Mouse (Mus musculus) MEL-GATA-1-ER (cell line): ENCODE results near the gene Cdca7l.
"Not testable (repeated sequence)": the region's sequence is repeated elsewhere in the genome, so short reads cannot be mapped to it uniquely, and the experiment has no call there.

Experiments
- DNase-seq: peaks from one replicate; pipeline ENCODE4 v3.0.0-alpha.2; 2012; ENCODE audit warnings: low read depth; ENCODE audit errors: extremely low read depth

Cdca7l gene

DNA sequence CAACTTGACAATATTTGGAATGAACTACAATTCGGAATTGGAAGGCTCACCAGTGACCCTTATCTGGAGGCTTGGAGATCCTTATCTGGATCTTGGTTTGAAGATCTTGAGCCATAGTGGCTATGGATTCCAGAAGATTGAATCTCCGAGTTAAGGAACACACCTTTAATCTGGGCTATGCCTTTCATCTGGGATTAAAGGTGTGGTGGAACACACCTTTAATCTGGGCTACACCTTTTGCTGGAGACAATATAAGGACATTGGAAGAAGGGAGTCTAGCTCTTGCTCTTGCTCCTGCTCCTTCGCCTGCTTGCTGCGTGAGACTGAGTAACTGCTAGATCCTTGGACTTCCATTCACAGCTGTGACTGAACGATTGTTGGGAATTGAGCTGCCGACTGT lies at the start of gene Cdca7l:
Gene Cdca7l, plus strand, starts transcription at position 301 of the 400 bp plus-strand sequence.
- DNase-seq = not testable (repeated sequence)

DNA sequence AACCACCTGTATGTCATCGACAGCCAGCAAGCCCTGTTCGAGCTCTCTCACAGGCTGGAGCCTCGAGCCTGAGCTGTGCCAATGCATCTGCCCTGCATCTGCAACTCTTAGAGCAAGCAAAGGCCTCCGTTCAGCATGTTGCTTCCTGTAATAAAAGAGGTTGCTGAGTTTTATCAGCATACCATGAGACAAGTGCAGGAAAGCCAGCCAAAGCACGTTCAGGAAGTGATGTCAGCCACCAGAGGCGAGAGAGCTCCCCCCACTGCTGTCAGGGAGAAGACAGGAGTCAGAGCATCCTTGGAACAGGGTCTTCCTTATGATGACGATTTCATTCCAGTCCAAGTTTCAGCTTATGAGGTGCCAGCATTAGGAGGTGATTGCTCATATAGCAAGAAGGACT lies 48.1 kb upstream of the Cdca7l start:
- DNase-seq = no peak

DNA sequence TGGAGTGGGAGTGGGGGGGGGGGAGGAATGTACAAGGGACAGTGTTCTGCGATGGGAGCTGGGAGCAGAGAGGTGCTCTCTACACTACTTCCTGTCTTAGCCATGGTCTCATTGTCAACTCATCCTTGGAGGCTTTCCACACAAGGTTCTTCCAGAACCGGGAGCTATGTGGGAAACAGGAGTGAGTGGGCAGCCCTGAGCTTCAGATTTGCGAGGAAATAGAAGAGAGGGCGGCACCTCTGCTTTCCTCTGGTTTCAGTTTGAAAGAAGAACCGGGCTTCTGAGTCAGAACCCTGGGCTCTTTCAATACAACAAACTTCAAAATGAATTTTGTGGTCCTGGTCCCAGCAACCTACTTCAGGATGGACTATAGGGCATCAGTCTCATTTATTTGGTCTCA lies 43.7 kb upstream of the Cdca7l start:
- no peak for DNase-seq

DNA sequence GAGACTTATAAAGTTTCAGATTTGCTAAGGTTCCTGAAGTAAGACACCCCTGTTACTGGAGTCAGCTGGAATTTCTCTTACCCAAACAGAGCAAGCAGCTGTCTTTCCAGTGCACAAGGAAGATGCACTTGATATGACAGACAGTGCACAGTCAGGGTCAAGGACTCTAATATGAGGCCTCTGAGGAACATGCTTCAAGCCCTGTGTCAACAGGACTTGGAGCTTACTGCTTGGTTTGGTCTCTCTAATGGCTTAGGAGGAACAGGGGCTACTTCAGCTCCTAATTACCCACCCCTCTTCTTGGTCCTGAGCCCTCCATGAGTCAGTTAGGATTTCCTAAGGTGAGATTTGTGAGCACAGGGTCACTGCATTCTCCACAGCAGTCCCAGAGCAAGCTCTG lies 43.2 kb upstream of the Cdca7l start:
- DNase-seq = no peak

DNA sequence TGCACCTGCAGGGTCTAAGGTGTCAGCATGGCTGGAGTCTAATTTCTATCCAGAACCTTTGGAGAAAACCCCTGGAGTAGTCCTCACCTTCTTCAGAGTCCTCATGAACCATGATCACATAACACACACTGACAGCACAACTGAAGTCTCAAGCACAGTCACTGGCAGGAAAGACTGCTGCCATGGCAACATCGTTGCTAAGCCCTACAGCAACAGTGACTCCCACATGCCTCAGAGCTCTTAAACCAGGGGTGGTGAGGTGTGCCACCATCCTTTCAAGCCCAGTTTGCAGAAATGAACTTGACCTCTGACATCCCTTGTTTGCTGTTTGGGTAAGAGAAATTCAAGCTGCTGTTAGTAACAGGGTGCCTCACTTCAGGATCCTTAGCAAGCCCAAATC lies 42.4 kb upstream of the Cdca7l start:
- no peak for DNase-seq

DNA sequence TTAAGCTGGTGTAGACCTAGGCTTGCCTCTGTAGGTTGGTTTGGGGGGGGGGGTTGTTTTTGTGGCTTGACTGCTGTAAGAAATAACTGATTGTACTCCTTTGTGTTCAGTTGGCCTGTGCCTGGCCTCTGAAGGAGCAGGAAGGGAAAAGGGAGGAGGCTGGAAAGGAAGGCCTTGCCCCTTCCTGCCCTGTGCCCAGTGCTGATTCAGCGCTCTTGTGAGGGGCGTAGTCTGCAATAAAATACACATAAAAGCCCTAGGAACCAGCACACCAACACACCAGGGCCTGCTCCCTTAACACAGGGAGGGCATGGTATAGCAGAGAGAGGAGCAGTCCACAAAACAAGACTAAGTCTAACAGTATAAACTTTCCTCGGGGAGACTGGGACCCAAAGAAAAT lies 40.8 kb upstream of the Cdca7l start:
- no peak for DNase-seq

DNA sequence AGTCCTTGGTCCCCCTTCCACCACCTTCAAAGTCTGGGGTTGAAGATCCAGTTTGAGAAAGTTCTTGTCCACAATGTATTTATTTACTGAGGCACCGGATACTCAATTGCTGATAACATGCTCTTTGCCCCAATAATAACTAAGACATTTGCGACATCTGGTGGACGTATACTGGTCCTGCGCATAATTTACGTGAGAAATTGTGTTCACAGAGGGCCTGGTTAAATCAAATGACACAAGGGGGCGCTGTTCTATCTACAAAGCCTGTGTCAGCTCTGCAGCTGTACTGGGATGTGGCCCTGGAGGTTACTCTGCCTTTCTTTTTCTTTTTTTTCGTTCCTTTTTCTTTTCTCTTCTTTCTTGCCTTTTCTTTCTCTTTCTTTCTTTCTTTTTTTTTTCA lies 39.2 kb upstream of the Cdca7l start:
- DNase-seq = peak; percentile 46

DNA sequence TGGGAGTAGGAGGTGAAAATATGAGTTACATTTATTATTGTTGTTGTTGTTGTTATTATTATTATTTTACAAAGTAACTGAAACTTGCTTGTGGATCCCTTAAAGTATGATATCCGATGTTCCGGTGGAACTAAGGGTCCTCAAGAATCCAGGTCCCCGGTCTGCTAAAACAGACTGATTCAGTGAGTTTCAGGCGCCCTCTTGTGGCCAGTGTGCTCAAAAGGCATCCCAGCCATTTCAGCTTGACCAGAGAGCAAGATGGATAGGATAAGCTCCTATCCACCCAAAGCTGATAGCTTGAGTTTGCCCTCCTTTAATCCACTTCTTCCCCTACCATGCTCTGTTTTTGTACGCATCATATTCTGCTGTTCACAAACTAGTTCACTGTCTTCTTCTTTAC lies 35.0 kb upstream of the Cdca7l start:
- peak; percentile 15 for DNase-seq

DNA sequence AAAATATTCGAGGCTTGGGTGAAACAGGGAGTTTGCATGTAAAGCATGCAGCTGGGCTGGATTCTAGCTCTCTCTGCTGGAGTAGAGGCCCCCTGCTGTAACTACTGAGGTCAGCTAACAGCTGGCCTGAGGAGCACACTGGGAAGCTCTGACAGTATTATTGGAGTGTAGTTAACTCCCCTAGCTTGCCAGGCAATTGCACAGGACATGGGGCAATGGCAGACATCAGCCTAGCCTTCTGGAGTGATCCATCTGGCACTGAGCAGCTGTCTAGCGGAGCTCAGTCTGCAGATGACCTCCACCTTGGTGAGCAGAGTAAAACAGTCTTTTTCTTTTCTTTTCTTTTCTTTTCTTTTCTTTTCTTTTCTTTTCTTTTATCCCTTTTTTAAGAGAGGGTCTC lies 33.9 kb upstream of the Cdca7l start:
- no peak for DNase-seq

DNA sequence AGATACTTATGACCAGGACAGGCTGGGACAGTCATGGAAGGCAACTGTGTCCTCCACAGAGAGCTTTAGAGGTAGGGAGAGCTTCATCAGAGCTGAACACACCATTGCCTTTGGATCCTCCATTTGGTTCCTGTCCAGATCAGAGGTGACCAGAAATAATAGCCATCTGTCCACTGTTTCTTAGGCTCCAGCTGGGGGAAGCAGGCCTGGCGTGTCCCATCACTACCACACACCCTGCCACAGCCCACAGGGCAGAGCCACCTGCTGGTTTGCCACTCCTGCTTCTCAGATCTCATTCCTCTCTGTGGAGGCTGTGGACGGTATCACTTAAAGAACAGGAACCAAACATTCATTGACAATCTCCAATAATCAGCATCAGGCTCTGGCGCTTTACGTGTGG lies 32.9 kb upstream of the Cdca7l start:
- DNase-seq = no peak

DNA sequence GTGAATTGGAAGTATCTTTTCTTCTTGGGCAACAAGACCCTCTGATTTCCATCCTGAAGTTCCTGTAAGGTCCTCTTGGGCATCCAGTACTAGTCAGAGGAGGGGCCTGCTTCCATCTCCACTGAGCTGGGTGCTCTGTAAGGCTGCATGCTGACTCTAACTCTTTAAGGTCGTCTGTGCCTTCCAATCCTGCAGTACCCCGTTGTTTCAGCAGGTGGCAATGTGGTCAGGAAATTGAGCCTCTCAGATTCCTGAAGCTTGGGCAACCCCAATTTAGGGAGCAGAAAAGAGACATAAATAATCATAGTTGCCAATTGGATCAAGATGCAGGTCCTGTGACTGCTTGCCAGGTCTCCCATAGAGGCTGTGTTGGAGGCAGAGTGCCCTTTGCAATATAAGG lies 31.5 kb upstream of the Cdca7l start:
- DNase-seq = no peak

DNA sequence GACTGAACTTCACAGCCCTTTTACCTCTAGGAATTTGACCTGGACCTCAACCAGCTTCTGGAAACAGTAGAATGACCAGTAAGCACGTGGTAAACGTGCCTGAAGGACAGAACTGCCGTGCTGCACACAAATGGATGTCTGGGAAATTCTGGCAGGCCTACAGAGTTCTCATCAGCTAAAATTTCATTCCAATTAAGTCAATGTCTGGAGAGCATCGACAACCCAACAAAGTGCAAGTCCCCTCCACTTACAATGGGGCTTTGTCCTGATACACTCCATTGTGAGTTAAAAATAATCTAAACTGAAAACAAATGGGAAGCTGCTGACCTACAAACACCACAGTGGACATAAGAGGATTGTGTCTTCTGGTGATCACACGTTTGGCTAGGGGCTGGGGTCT lies 27.2 kb upstream of the Cdca7l start:
- DNase-seq = no peak

DNA sequence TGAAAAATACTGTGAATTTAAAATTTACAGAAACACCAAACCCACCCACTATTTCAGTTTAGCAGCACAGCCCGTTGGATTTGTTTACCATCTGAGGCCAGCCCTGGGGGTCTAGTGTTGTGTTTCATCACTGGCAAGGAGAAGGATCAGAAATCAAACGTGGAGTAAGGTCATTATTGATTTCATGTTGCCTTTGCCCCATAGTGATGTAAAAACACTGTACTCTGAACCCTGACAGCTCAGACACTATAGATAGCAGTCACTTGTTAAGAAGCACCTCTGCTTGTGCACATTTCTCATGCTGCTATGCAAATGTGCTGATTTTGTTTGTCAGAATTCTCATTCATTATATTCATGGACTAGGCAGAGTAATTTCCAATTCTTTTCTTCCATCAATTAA lies 22.7 kb upstream of the Cdca7l start:
- DNase-seq = no peak

DNA sequence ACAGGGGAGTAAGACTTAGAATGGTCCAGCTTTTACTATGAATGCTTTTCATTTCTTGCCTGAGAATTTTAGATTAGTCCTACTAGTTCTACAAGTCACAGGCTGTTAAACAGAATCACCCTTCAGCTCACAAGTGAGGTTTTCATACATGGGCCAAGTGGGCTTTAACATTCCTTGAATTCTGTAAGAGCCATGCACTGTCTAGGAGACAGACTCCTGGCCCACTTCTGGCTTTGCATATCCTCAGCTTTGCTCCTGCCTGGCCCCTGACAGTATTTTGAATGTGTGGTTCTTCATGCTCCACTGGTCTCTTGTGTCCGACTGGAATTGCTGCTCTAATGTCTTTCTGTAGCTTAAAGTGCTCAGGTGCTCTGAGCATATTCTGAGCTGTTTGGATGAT lies 20.7 kb upstream of the Cdca7l start:
- no peak for DNase-seq

DNA sequence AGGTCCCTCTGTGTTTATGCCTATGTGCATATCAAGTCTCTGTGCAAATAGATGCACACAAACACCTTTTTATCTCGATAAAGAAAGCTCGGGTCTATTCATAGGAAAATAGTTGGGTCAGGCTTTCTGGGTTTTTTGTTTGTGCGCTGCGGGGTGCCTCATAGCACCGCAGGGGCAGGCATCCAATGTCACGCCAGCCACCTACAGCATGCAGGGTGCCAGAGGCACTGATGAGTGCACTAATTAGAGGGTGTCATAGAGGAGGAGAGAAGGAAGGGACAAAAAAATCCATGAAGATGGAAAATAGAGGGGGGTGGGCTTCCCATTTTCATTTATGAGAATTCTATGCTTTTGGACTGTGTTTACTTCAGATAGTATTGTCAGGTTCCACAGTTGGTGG lies 17.5 kb upstream of the Cdca7l start:
- DNase-seq = no peak

DNA sequence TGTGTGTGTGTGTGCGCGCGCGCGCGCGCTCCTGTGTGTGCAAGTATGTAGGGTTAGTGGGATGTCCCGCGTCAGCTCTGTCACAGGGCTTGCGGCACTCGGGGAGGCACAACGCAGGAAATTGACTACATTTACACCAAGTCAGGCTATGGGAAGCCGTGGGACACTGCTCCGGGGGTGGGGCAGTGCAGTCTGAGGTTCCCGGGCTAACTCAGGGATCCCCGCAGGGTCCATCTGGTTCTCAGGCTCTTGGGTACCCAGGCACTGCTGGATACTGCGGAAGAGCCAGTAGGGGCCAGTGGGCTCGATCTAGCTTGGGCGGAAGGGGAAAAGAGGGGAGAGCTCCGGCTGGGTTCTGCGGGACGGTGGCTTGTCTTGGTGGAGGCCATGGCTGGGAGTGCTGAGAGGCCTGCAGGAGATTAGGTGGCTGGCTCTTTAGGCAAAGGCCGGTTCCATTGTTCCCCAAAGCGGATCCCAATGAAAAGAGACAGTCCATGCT lies 15.5 kb upstream of the Cdca7l start:
- no peak for DNase-seq

DNA sequence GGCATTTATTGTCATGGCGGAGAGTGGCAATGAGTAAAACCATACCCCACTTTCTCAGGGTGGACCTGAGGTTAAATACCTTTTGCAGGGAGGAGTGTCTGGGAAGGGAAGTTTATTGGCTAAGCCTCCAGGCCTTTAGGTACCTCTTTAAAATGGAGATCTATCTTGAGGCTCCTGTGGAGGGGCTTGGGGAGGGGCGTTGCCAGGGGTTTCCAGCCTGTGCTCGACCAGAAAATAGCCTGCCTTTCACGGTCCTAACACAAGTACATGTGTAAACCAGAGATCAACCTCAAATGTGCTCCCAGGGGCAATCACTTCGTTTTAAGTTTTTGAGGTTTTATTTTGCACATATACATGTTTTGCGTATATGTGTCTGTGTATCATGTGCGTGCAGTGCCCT lies 15.1 kb upstream of the Cdca7l start:
- no peak for DNase-seq

DNA sequence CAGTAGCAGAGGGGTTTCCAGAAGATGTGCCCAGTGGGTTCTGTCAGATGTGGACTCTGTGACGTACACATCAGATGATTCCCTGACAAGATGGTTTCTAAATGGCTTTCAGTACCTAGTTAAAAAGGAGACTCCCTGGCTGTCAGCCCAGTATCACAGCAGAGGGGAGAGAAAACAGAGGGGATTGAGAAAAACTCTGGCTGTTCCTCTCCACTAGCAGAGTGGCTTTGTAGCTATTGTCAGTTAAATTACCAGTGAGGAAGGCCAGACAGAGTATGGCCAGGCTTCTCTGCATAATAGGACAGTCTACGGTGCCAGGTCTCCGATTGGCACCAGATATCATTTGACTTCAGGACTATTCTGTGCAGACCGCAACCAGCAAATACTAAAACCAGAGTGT lies 8.8 kb upstream of the Cdca7l start:
- no peak for DNase-seq

DNA sequence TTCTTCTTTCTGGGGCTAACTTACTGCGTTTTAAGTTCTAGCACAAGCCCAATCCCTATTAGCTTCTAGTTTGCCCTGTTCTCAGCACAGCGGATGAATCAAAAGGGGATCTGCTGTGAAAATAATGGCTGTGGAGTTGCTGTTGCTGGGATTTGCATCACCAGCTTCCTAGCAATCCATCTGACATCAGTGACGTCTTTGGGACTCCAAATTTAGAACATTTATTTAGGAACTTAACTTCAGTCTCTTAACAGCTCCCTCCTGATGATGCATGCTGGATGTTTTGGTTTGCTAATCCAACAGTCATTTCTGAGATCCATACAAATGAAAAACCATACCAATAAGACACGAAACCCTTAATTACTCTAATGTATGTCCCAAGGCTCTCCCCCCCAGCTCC lies 1.5 kb downstream of the Cdca7l start:
- no peak for DNase-seq

DNA sequence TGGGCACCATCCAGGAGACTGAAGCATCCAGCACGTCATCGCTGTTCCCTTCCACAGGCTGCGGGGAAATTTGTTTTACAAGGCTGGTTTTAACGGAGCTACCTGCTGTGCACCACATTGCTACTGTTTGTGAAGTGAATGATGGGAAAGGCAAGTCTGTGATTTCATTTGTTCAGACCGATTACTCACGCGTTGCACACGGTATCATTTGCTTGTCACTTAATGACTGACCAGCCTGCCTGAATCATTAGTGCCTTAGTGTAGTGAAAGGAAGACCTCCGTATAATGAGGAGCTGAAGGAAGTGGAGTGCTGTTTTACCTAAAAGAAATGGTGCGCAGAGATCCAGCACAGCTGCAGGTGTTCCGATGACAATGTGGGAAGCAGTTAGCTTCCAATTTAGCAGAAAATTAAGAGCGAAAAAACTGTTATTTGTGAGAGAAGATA lies 1.9 kb downstream of the Cdca7l start:
- DNase-seq = no peak

DNA sequence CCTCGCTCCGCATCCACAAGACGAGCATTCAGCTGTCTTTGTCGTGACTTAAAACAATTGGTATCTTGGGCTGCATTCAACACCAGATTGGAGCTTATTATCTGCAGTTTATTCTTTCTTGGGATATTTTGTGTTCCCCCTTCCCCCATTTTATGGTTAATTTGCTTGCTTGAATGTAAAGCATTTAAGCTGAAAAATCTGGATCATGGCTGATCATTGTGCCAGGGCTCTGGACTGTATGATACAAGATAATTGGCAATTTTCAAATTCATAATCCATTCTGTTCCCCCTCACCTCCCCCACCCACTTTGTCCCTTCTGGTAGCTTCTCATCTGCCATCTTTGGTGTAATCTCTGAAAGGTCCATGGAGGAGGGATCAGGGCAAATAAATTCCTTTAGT lies 2.4 kb downstream of the Cdca7l start:
- no peak for DNase-seq

DNA sequence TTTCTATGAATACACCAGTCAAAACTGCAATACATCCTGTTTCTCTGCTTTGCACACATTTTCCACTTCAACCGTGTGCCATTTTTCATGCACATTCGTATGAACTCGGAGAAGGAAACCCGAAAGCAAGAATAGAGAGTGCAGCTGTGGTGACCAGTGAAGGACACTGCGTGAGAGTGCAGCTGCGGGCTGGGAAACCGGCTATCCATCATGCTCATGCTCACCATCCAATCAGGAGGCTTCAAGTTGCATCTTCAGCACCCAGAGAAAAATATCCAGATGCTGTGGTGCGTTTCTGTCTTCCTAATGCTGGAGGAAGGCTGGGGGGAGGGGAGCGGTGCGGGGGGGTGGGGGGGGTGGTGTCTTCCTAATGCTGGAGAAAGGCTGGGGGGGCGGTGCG lies 3.5 kb downstream of the Cdca7l start:
- DNase-seq = no peak

DNA sequence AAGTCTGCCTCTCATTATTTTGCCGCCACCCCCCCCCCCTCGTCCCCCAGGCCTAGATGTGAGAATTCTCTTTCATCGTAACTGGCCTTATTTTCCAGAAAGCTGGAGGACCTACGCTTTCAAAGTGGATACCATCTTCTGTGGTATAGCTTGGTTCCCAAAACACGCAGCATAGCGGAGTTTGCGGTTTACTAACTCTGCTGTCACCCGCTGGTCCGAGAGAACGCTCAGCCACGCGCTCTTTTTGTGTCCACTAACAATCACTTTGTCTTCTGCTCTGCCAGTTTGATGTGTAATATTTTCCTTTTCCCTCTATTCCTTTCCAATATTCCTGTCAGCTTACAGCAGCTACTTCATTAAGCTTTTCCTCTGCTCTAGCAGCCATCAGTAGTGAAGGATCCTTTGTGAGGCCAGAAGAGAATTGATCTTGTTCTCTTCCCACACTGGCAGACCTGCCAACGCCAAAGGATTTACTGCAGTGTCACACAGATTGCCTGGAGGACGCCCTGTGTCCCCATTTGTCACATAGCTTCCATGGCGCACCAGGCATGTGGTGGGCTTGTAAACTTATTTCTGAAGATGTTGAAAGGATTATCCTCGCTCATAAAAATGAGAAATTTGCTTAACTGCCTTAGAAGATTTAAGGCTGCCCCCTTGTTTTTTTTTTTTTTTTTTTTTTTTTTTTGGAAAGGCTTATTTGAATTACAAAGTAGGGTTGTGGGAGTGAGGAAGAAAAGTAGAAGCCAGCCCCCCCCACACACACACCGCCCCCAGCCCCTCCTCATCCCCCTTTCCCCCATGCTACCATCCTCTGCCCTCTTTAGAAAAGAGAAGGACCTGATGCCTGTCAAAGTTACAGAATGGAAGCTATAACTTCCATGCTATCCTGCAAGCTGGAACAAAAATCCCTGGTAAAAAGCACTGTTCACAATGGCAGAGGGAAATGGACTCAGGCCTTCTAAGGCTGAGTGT lies 4.6 kb downstream of the Cdca7l start:
- no peak for DNase-seq
